Mouse (Mus musculus) myocyte (in vitro differentiated cells): ENCODE results near the gene Fam71e1.

ENCODE experiments used
- E2F4 ChIP-seq: IDR thresholded peaks from one replicate; pipeline ENCODE4 v1.6.1; 2011; ENCODE audit warnings: mild to moderate bottlenecking, control low read depth, moderate library complexity; ENCODE audit not compliant: insufficient read depth
- MAX ChIP-seq: IDR thresholded peaks from one replicate; pipeline ENCODE4 v1.6.1; 2011; ENCODE audit warnings: low read depth, mild to moderate bottlenecking, control low read depth
- MYOD1 ChIP-seq, 3 experiments: IDR thresholded peaks; one replicate each; pipeline ENCODE4 v1.6.1; 2011; ENCODE audit warnings: control low read depth in 2 of 3, low read depth in 2 of 3, mild to moderate bottlenecking in 2 of 3, moderate library complexity in 1 of 3; ENCODE audit not compliant: insufficient read length in 2 of 3, control insufficient read depth in 1 of 3
- POLR2A ChIP-seq: IDR thresholded peaks from one replicate; pipeline ENCODE4 v1.6.1; 2011; ENCODE audit warnings: low read depth, mild to moderate bottlenecking, control low read depth, moderate library complexity; ENCODE audit not compliant: insufficient read length
- POLR2AphosphoS2 ChIP-seq: IDR thresholded peaks from one replicate; pipeline ENCODE4 v1.6.1; 2011; ENCODE audit warnings: low read depth, control low read depth; ENCODE audit not compliant: insufficient read length
- USF1 ChIP-seq: IDR thresholded peaks from one replicate; pipeline ENCODE4 v1.6.1; 2011; ENCODE audit warnings: low read depth, mild to moderate bottlenecking, control low read depth, moderate library complexity

DNA sequence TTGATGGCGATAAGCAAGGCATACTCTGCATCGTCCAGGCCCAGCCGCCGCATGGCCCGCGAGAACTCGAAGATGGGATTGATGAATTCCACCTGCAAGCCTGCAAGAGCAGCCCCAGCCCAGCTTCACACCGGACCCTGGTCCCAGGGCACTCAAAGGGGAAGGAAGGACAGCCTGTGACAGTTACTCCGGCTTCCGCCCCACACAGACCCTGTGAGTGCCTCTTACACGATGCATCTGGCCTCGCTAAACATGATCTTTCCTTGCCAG, 54.0 kb downstream of the Fam71e1 start:
- no peak for TF ChIP-seq MYOD1 (IDR thresholded peaks at IDR 0.05; ENCODE audit: control insufficient read depth in 1 of 3, insufficient read length in 2 of 3, low read depth in 2 of 3)
- TF ChIP-seq POLR2A = no peak
- no peak for TF ChIP-seq MAX
- TF ChIP-seq E2F4 = no peak
- no peak for TF ChIP-seq POLR2AphosphoS2
- no peak for TF ChIP-seq USF1
